Mouse (Mus musculus) CH12.LX (cell line): Measurements from ENCODE around the gene Acta1. TPM values are rescaled to one million over a fixed set of nuclear protein-coding genes. Genes with fewer than 3 reads are reported as not detected.

Experiments used
- DNase-seq: peaks from one replicate; pipeline ENCODE4 v3.0.0-alpha.2; 2013; ENCODE audit errors: extremely low read depth
- H3K27ac ChIP-seq: 2 replicates; pipeline ENCODE4 v1.5.1; 2012; ENCODE audit warnings: low read depth, mild to moderate bottlenecking, control low read depth, moderate library complexity; ENCODE audit not compliant: insufficient read depth
- H3K27me3 ChIP-seq: replicated peaks from 2 replicates; pipeline ENCODE3; 2012; ENCODE audit warnings: inconsistent platforms
- H3K36me3 ChIP-seq, 2 experiments: replicated peaks in 1 of 2; 2 replicates each; pipeline versions ENCODE3 to v1.6.1; 2012; ENCODE audit warnings: inconsistent platforms in 1 of 2, low read length in 1 of 2, mild to moderate bottlenecking in 1 of 2, mixed read lengths in 1 of 2, moderate library complexity in 1 of 2; ENCODE audit not compliant: control insufficient read depth in 1 of 2, insufficient read depth in 1 of 2
- H3K4me1 ChIP-seq, 2 experiments: 2 replicates each; pipeline ENCODE4 v1.6.1; 2012; ENCODE audit warnings: inconsistent platforms in 1 of 2, moderate library complexity in 1 of 2; ENCODE audit not compliant: insufficient read depth in 2 of 2, control insufficient read depth in 1 of 2
- H3K4me2 ChIP-seq: 2 replicates; pipeline ENCODE4 v1.6.1; 2012; ENCODE audit warnings: low read depth, mild to moderate bottlenecking, control low read depth; ENCODE audit not compliant: poor library complexity, insufficient read depth, severe bottlenecking
- H3K4me3 ChIP-seq, 3 experiments: fragments of 150-350 bp in 1 of 3; sonication (generic) in 1 of 3; replicated peaks in 1 of 3; 2 replicates each; pipeline versions ENCODE3 to v1.5.1; 2011 to 2012; ENCODE audit warnings: low read depth in 2 of 3, low read length in 2 of 3, mild to moderate bottlenecking in 2 of 3, moderate library complexity in 2 of 3, control low read depth in 1 of 3, improper control_type of control experiment in 1 of 3, inconsistent platforms in 1 of 3, mixed read lengths in 1 of 3; ENCODE audit not compliant: poor library complexity in 1 of 3
- H3K79me2 ChIP-seq: replicated peaks from 2 replicates; pipeline ENCODE4 v1.6.1; 2012; ENCODE audit warnings: mild to moderate bottlenecking, moderate library complexity; ENCODE audit not compliant: control insufficient read depth, poor library complexity, insufficient read depth, severe bottlenecking; ENCODE audit errors: extremely low read depth
- H3K9ac ChIP-seq: 2 replicates; pipeline ENCODE4 v1.6.1; 2012; ENCODE audit warnings: low read depth, mild to moderate bottlenecking, control low read depth, moderate library complexity; ENCODE audit not compliant: insufficient read depth
- H3K9me3 ChIP-seq: replicated peaks from 2 replicates; pipeline ENCODE3; 2012; ENCODE audit warnings: low read length, inconsistent platforms, mixed read lengths
- CHD1 ChIP-seq: IDR thresholded peaks from 2 replicates; pipeline ENCODE4 v1.6.1; 2012; ENCODE audit warnings: low read depth, low read length, improper control_type of control experiment, inconsistent platforms
- ELF1 ChIP-seq: IDR thresholded peaks from 2 replicates; pipeline ENCODE4 v1.6.1; 2014; ENCODE audit warnings: low read depth, mild to moderate bottlenecking, inconsistent platforms, low read length, improper control_type of control experiment
- EP300 ChIP-seq: IDR thresholded peaks from 2 replicates; pipeline ENCODE4 v1.6.1; 2011; ENCODE audit warnings: low read length, improper control_type of control experiment
- GABPA ChIP-seq: IDR thresholded peaks from 2 replicates; pipeline ENCODE4 v1.6.1; 2012; ENCODE audit warnings: low read depth, low read length, improper control_type of control experiment, inconsistent platforms; ENCODE audit not compliant: insufficient replicate concordance
- HCFC1 ChIP-seq: IDR thresholded peaks from 2 replicates; pipeline ENCODE4 v1.6.1; 2012; ENCODE audit warnings: low read depth, mild to moderate bottlenecking, inconsistent platforms, low read length, improper control_type of control experiment
- IRF4 ChIP-seq: IDR thresholded peaks from 2 replicates; pipeline ENCODE4 v1.6.1; 2014; ENCODE audit warnings: low read depth, mild to moderate bottlenecking, inconsistent platforms, low read length, improper control_type of control experiment
- KAT2A ChIP-seq: IDR thresholded peaks from 2 replicates; pipeline ENCODE4 v1.6.1; 2012; ENCODE audit warnings: low read length, improper control_type of control experiment, inconsistent platforms; ENCODE audit not compliant: insufficient replicate concordance
- MAFK ChIP-seq: IDR thresholded peaks from 2 replicates; pipeline ENCODE4 v1.6.1; 2011; ENCODE audit warnings: low read length, improper control_type of control experiment; ENCODE audit not compliant: insufficient replicate concordance
- MAX ChIP-seq: IDR thresholded peaks from 2 replicates; pipeline ENCODE4 v1.6.1; 2011; ENCODE audit warnings: low read length, improper control_type of control experiment
- MAZ ChIP-seq: IDR thresholded peaks from 2 replicates; pipeline ENCODE4 v1.6.1; 2012; ENCODE audit warnings: low read depth, mild to moderate bottlenecking, inconsistent platforms, low read length, improper control_type of control experiment, moderate library complexity
- MEF2A ChIP-seq: IDR thresholded peaks from 2 replicates; pipeline ENCODE4 v1.6.1; 2014; ENCODE audit warnings: low read depth, mild to moderate bottlenecking, inconsistent platforms, low read length, improper control_type of control experiment, borderline replicate concordance
- MXI1 ChIP-seq: IDR thresholded peaks from 2 replicates; pipeline ENCODE4 v1.6.1; 2011; ENCODE audit warnings: mild to moderate bottlenecking, low read depth, low read length, improper control_type of control experiment
- MYC ChIP-seq: IDR thresholded peaks from 2 replicates; pipeline ENCODE4 v1.6.1; 2011; ENCODE audit warnings: low read depth, mild to moderate bottlenecking, improper control_type of control experiment, low read length
- NELFE ChIP-seq: IDR thresholded peaks from 2 replicates; pipeline ENCODE4 v1.6.1; 2011; ENCODE audit warnings: low read depth, low read length, improper control_type of control experiment
- NRF1 ChIP-seq: IDR thresholded peaks from 2 replicates; pipeline ENCODE4 v1.6.1; 2014; ENCODE audit warnings: low read depth, mild to moderate bottlenecking, inconsistent platforms, low read length, improper control_type of control experiment, moderate library complexity
- POLR2AphosphoS2 ChIP-seq: IDR thresholded peaks from 2 replicates; pipeline ENCODE4 v1.6.1; 2011; ENCODE audit warnings: low read depth, low read length, improper control_type of control experiment
- SIN3A ChIP-seq: IDR thresholded peaks from 2 replicates; pipeline ENCODE4 v1.6.1; 2012; ENCODE audit warnings: low read length, improper control_type of control experiment, inconsistent platforms
- TBP ChIP-seq: conservative IDR thresholded peaks from 2 replicates; pipeline ENCODE4 v1.6.1; 2011; ENCODE audit warnings: low read depth, low read length, improper control_type of control experiment
- TCF12 ChIP-seq: IDR thresholded peaks from 2 replicates; pipeline ENCODE4 v1.6.1; 2014; ENCODE audit warnings: low read depth, mild to moderate bottlenecking, inconsistent platforms, low read length, improper control_type of control experiment
- UBTF ChIP-seq: IDR thresholded peaks from 2 replicates; pipeline ENCODE4 v1.6.1; 2012; ENCODE audit warnings: low read depth, mild to moderate bottlenecking, inconsistent platforms, low read length, improper control_type of control experiment, moderate library complexity
- ZC3H11A ChIP-seq: IDR thresholded peaks from 2 replicates; pipeline ENCODE4 v1.6.1; 2012; ENCODE audit warnings: low read depth, mild to moderate bottlenecking, inconsistent platforms, low read length, improper control_type of control experiment
- ZKSCAN1 ChIP-seq: IDR thresholded peaks from 2 replicates; pipeline ENCODE4 v1.6.1; 2012; ENCODE audit warnings: low read depth, inconsistent platforms, low read length, improper control_type of control experiment, borderline replicate concordance
- ZMIZ1 ChIP-seq: IDR thresholded peaks from 2 replicates; pipeline ENCODE4 v1.6.1; 2012; ENCODE audit warnings: low read depth, mild to moderate bottlenecking, inconsistent platforms, low read length, improper control_type of control experiment
- ZNF384 ChIP-seq: IDR thresholded peaks from 2 replicates; pipeline ENCODE4 v1.6.1; 2012; ENCODE audit warnings: low read depth, low read length, improper control_type of control experiment, inconsistent platforms
- dilution Hi-C: fragments of 300-500 bp; cut with MboI; formaldehyde crosslinking; loops from 2 replicates; pipeline ENCODE4 v1.14.3; 2020; ENCODE audit warnings: low sequenced_read_pairs; ENCODE audit not compliant: extremely low pct_unique_long_range_greater_than_20kb, extremely low pct_ligation_motif_present
- in situ Hi-C: fragments of 300-500 bp; cut with MboI; formaldehyde crosslinking; loops from 3 replicates; pipeline ENCODE4 v1.14.3; 2019; ENCODE audit warnings: low sequenced_read_pairs, low pct_ligation_motif_present, low pct_unique_long_range_greater_than_20kb, mixed read lengths
- polyA plus RNA-seq: library from polyadenylated mRNA; unstranded; fragments of >175 nt; gene quantifications from 2 replicates; pipeline ENCODE4 v1.2.1, GENCODE M21; 2012; ENCODE audit warnings: low read depth; ENCODE audit not compliant: insufficient read length
- total RNA-seq, 2 experiments: library from RNA; depleted of rRNA; stranded (reverse); fragments of 300-350 nt in 1 of 2; fragments of >200 nt in 1 of 2; gene quantifications; 2 replicates each; pipeline ENCODE4 v1.2.3; 2012 to 2014

Acta1 gene
- total and polyA plus RNA-seq, 3 experiments = 0.27 TPM; not detected in 2

DNA sequence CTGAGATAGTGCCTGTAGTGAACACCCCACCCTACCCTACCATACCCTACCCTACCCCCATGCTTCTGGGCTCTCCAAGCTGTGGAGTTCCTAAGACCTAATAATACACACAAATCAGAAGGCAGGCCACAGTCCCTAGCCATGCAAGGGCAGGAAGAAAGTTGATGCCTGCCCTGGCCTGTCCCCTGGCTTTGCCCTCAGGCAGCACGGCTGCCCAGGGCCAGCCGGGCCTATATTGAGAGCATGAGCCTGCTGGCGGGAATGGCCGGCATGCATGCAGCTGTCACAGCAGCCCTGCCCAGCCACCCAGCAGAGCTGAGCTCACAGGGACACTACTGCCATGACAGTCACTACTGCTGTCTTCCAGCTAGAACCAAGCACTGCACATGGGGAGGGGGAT lies 11.5 kb downstream of the Acta1 start:
- DNase-seq = no peak
- Histone ChIP-seq H3K27me3 (peaks cover 61% of the 10 kb centered on the region), H3K4me3 (no peak overlapping the region), H3K9ac (no peak overlapping the region), H3K4me1 (peaks cover 3 to 27% of the 10 kb centered on the region in 2 experiments; a peak in 3 of 4 replicates), H3K79me2 (no peaks in the 10 kb centered on the region), H3K27ac (no peak overlapping the region), H3K9me3 (peaks cover 5% of the 10 kb centered on the region), H3K4me2 (no peak overlapping the region), H3K36me3 (no peaks in the 10 kb centered on the region)
- dilution Hi-C loops = no loop called here
- no peak for TF ChIP-seq GABPA
- no peak for TF ChIP-seq ZC3H11A
- TF ChIP-seq TBP = no peak
- TF ChIP-seq POLR2AphosphoS2 = no peak
- no peak for TF ChIP-seq ZNF384
- no peak for TF ChIP-seq MAFK
- TF ChIP-seq MAZ = no peak
- no peak for TF ChIP-seq KAT2A
- no peak for TF ChIP-seq ZMIZ1
- no peak for TF ChIP-seq NRF1
- TF ChIP-seq ELF1 = no peak
- in situ Hi-C loops = no loop called here

- Histone ChIP-seq H3K79me2 (no peaks in the 10 kb centered on the region), H3K4me3 (no peak overlapping the region), H3K27me3 (peaks cover 57% of the 10 kb centered on the region), H3K4me1 (peaks cover 3 to 27% of the 10 kb centered on the region in 2 experiments; a peak in 3 of 4 replicates), H3K9ac (no peak overlapping the region), H3K9me3 (peaks cover 4% of the 10 kb centered on the region), H3K27ac (no peak overlapping the region), H3K36me3 (no peaks in the 10 kb centered on the region), H3K4me2 (no peak overlapping the region)
- dilution Hi-C loops (no loop called here), in situ Hi-C loops (no loop called here)
- no peak for TF ChIP-seq MAFK
- TF ChIP-seq TCF12 = no peak
- TF ChIP-seq MAX = no peak
- no peak for TF ChIP-seq SIN3A
- no peak for TF ChIP-seq MEF2A
- TF ChIP-seq HCFC1 = no peak
- no peak for TF ChIP-seq ZKSCAN1
- no peak for TF ChIP-seq MYC
- no peak for TF ChIP-seq NELFE
- no peak for TF ChIP-seq IRF4
- no peak for TF ChIP-seq CHD1
- no peak for TF ChIP-seq GABPA
- no peak for TF ChIP-seq NRF1
- no peak for TF ChIP-seq MXI1
- TF ChIP-seq EP300 = no peak
- TF ChIP-seq ZNF384 = no peak
- TF ChIP-seq UBTF = no peak
- DNase-seq = no peak
These were observed 12.1 kb downstream of the Acta1 start for GRCm38 (mm10) chr8:123882412-123882811.
